Mouse (Mus musculus) liver, postnatal 0 days (tissue): ENCODE measurements around the gene Nprl3. TPM values are rescaled to one million over a fixed set of nuclear protein-coding genes. Genes with fewer than 3 reads are reported as not detected.

Experiments
- ATAC-seq: fragments of 200-750 bp; cut with Nextera tagmentation; 2 replicates; pipeline ENCODE4 v1.8.0; 2017; ENCODE audit warnings: mild to moderate bottlenecking, moderate library complexity
- DNase-seq: peaks from one replicate; pipeline ENCODE4 v3.0.0-alpha.2; 2016
- H3K27ac ChIP-seq: fragments of 300-500 bp; sonication (generic); 2 replicates; pipeline ENCODE4 v1.5.1; 2014; ENCODE audit warnings: antibody characterized with exemption, moderate library complexity, mild to moderate bottlenecking, low read depth
- H3K27me3 ChIP-seq: fragments of 300-500 bp; sonication (generic); 2 replicates; pipeline ENCODE4 v1.6.1; 2014; ENCODE audit warnings: low read length, control low read depth, mixed read lengths; ENCODE audit not compliant: insufficient read depth
- H3K36me3 ChIP-seq: fragments of 300-500 bp; sonication (generic); replicated peaks from 2 replicates; pipeline ENCODE4 v1.6.1; 2014; ENCODE audit warnings: mild to moderate bottlenecking, control low read depth, low read length, moderate library complexity, mixed read lengths; ENCODE audit not compliant: insufficient read depth
- H3K4me1 ChIP-seq: fragments of 300-500 bp; sonication (generic); 2 replicates; pipeline ENCODE4 v1.6.1; 2014; ENCODE audit warnings: antibody characterized with exemption, mild to moderate bottlenecking, control low read depth; ENCODE audit not compliant: insufficient read depth
- H3K4me2 ChIP-seq: fragments of 300-500 bp; sonication (generic); 2 replicates; pipeline ENCODE4 v1.6.1; 2014; ENCODE audit warnings: low read depth, mild to moderate bottlenecking, low read length, moderate library complexity, mixed read lengths
- H3K4me3 ChIP-seq: fragments of 300-500 bp; sonication (generic); 2 replicates; pipeline ENCODE4 v1.5.1; 2014; ENCODE audit warnings: low read depth, low read length
- H3K9ac ChIP-seq: fragments of 300-500 bp; sonication (generic); replicated peaks from 2 replicates; pipeline ENCODE4 v1.6.1; 2014; ENCODE audit warnings: mild to moderate bottlenecking, moderate library complexity
- H3K9me3 ChIP-seq: fragments of 300-500 bp; sonication (generic); 2 replicates; pipeline ENCODE4 v1.6.1; 2016; ENCODE audit warnings: mild to moderate bottlenecking, control low read depth, low read length, mixed read lengths
- CTCF ChIP-seq: sonication (generic); IDR thresholded peaks from 2 replicates; pipeline ENCODE4 v1.5.1; 2016; ENCODE audit warnings: antibody characterized with exemption, low read depth
- EP300 ChIP-seq: IDR thresholded peaks from 2 replicates; pipeline ENCODE4 v1.6.1; 2016; ENCODE audit warnings: antibody characterized with exemption, low read depth, mild to moderate bottlenecking
- WGBS: fragments of 180-500 bp; shearing (Covaris S2); extraction: QIAGEN DNeasy Blood & Tissue Kit; methylation state at CpG from one replicate; pipeline ENCODE4 v1.1.7; 2014; ENCODE audit not compliant: insufficient replicate concordance; 5-methylcytosine and 5-hydroxymethylcytosine counted together
- polyA plus RNA-seq: library from polyadenylated mRNA; unstranded; fragments of >200 nt; fragmentation: Nextera tagmentation; extraction: Ambion mirVana; gene quantifications from 2 replicates; pipeline ENCODE4 v1.2.1, GENCODE M21; 2015

The Nprl3 gene
- polyA plus RNA-seq, 1 experiment from 2014 or later, result 26.2 TPM

DNA sequence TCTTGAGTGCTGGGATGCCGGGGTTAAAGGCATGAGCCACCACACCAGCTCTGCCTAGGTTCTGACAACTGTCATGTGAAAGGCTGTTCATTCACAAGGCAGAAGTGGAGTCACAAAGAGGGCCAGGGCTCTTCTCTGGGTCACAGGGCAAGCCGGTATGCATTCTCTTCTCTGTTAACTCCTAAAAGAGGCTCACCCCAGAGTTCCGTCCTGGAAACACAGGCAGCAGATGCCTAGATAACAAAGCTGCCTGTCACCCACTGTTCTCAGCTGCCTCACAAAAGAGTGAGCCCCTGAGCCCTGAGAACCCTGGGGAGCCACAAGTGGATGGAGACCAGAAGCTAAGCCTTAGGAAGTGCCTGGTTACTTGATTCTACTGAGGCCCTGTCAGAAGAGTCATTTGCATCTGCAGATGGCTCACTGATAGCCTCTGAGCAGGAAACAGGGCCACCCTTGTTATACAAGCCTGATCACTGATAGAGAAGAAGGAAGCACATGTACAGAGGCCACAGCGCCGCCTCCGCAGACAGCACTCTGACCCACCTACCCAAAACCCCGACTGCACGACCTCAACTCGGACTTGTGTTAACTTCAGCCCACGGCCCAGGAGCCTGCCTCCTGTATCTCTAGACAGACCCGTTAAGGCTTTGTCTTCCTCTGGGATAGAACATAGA lies 71.5 kb downstream of the Nprl3 start:
- no peak for TF ChIP-seq CTCF
- no peak for TF ChIP-seq EP300
- Histone ChIP-seq H3K27ac (no peak overlapping the region), H3K27me3 (no peaks in the 10 kb centered on the region), H3K9ac (no peak overlapping the region), H3K4me2 (no peak overlapping the region), H3K4me3 (no peak overlapping the region), H3K4me1 (no peaks in the 10 kb centered on the region), H3K36me3 (no peaks in the 10 kb centered on the region), H3K9me3 (no peaks in the 10 kb centered on the region)
- no peak for ATAC-seq
- 22% methylated on average over 11 of the region's 11 CpGs for WGBS
- no peak for DNase-seq

DNA sequence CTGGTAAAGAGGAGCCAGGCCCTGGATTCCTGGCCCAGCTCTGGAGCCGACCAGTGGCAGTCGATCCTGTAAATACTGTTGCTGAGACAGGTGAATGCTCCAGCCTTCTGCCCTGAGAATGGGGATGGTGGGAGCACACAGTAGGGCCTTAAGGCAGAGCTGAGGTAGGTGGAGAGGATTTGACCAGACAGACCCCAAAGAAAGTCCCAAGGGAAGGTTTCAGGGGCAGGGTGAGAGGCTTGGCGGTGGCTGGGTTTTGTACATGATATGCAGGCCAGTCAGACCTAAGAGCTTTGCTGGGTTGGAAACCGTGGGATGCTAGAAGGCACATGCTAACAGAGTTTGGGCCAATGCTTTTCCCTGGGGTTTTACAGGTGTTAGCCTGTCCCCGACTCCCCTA lies 72.9 kb downstream of the Nprl3 start:
- no peaks in the 10 kb centered on the region for H3K27me3 ChIP-seq
- no peaks in the 10 kb centered on the region for H3K9me3 ChIP-seq
- 83% methylated on average over 5 of the region's 5 CpGs for WGBS
- no peak overlapping the region for H3K4me2 ChIP-seq
- no peak overlapping the region for H3K9ac ChIP-seq
- no peaks in the 10 kb centered on the region for H3K36me3 ChIP-seq
- H3K4me1 ChIP-seq, result no peaks in the 10 kb centered on the region
- no peak overlapping the region for H3K4me3 ChIP-seq
- ATAC-seq (no peak), DNase-seq (no peak)
- TF ChIP-seq EP300 (no peak), CTCF (no peak)
- no peak overlapping the region for H3K27ac ChIP-seq

DNA sequence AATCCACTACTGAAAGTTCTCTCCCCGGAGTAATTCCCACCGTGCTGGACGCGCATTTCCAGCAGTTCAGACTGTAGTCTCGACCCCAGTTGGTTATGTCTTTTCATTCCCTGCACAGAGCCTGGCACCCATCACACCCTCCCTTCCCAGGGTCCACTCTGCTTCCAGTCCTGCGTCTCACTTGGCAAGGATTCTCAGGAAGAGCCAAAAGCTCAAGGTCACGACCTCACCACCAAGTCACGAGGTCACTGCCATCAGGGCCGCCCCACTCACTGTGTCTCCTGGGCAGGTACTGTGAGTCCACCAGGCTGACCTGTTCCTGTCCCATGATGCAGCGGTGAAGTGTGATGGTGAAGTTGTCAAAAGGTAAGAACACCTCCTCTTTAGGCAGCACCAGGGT lies 73.4 kb downstream of the Nprl3 start:
- no peak overlapping the region for H3K27ac ChIP-seq
- H3K4me1 ChIP-seq, result no peaks in the 10 kb centered on the region
- WGBS, result 70% methylated on average over 10 of the region's 10 CpGs
- ATAC-seq (no peak), DNase-seq (no peak)
- H3K9ac ChIP-seq, result no peak overlapping the region
- H3K27me3 ChIP-seq, result no peaks in the 10 kb centered on the region
- H3K36me3 ChIP-seq, result no peaks in the 10 kb centered on the region
- no peak overlapping the region for H3K4me3 ChIP-seq
- TF ChIP-seq EP300, result no peak
- H3K9me3 ChIP-seq, result no peaks in the 10 kb centered on the region
- no peak overlapping the region for H3K4me2 ChIP-seq

DNA sequence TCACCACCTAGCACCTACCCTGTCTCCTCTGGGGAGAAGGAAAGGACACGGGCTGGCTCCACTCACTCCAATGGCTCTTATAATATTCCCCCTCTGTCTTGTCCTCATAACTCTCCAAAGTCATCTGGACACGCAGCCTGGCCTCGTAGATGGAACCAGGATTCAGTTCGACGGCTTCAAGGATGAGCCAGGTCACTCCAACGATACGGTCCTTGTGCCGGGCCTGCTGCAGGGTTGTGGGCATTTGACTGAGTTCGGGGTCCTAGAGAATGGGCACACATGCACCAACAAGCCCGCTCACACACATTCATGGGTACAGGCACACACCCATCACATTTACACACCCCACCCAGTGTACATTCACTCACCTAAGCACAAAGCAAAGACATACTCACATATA lies 74.4 kb downstream of the Nprl3 start:
- no peaks in the 10 kb centered on the region for H3K27me3 ChIP-seq
- no peak overlapping the region for H3K4me3 ChIP-seq
- no peak overlapping the region for H3K9ac ChIP-seq
- 80% methylated on average over 10 of the region's 10 CpGs for WGBS
- H3K36me3 ChIP-seq, result no peaks in the 10 kb centered on the region
- DNase-seq (no peak), ATAC-seq (no peak)
- no peak overlapping the region for H3K27ac ChIP-seq
- no peaks in the 10 kb centered on the region for H3K4me1 ChIP-seq
- no peak overlapping the region for H3K4me2 ChIP-seq
- H3K9me3 ChIP-seq, result no peaks in the 10 kb centered on the region
- TF ChIP-seq EP300 (no peak), CTCF (no peak)

DNA sequence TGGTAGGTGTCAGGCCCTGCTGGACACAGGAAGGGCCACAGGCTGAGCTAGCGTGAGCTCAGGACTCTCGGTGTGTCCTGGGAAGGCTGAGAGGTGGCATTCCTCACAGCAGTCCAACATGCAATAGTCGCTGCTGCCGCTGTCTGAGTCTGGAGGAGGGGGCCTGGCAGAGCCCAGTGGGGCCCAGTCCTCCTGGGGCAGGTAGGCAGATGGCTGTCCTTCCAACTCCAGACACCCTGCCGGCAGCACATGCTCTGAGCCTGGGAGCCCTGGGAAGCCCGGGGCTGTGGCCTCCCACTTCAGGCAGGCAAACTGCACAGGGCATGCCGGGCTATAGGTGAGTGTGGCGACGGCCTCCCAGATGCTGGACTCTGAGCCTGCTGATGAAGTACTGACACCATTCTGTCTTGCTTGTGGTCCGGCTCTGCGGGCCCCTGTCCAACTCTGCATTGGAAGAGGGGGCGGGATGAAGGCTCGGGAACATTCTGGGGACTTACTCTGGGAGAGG lies 76.8 kb downstream of the Nprl3 start:
- Histone ChIP-seq H3K9me3 (no peaks in the 10 kb centered on the region), H3K36me3 (no peaks in the 10 kb centered on the region), H3K27me3 (no peaks in the 10 kb centered on the region), H3K4me2 (no peak overlapping the region), H3K4me3 (no peak overlapping the region), H3K9ac (no peak overlapping the region), H3K4me1 (no peaks in the 10 kb centered on the region), H3K27ac (no peak overlapping the region)
- WGBS, result 84% methylated on average over 13 of the region's 13 CpGs
- TF ChIP-seq CTCF (no peak), EP300 (no peak)
- no peak for ATAC-seq
- no peak for DNase-seq

DNA sequence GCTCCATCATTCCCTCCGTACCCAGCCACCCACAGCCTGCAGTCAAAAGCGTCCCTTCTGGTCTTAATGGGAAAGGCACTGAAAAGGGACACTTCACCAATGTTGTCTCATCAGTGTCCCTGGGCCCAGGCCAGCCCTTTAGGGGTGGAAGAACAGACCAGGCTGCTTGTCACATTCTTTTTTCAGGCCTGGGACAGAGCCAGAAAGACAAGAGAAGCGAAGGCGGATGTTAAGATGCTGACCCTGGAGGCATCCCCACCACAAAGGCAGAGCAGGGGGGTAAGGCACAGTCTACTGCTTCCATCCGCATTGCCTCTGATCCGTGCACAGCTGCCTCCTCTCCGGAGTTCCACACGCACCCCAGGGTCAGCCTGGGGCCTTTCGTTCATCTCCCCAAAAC lies 77.4 kb downstream of the Nprl3 start:
- TF ChIP-seq CTCF, result no peak
- TF ChIP-seq EP300, result no peak
- no peak for ATAC-seq
- DNase-seq, result no peak

More for the DNA sequence above, 77.4 kb downstream of the Nprl3 start:
- no peaks in the 10 kb centered on the region for H3K27me3 ChIP-seq
- H3K9me3 ChIP-seq, result no peaks in the 10 kb centered on the region
- H3K4me2 ChIP-seq, result no peak overlapping the region
- H3K9ac ChIP-seq, result no peak overlapping the region
- no peaks in the 10 kb centered on the region for H3K4me1 ChIP-seq
- H3K36me3 ChIP-seq, result no peaks in the 10 kb centered on the region
- no peak overlapping the region for H3K4me3 ChIP-seq
- 85% methylated on average over 9 of the region's 9 CpGs for WGBS
- no peak overlapping the region for H3K27ac ChIP-seq
